Mouse (Mus musculus) embryonic facial prominence, embryonic 11.5 days (tissue): ENCODE measurements at regions not wholly inside any gene's neighbourhood (a gene's known extent, or its start where the extent isn't known, plus 50 kb on each side); places are given as distances from the start of the nearest gene placed in this dataset.

Experiments
- ATAC-seq: fragments of 200-750 bp; cut with Nextera tagmentation; replicated peaks from 2 replicates; pipeline ENCODE4 v1.8.0; 2017; ENCODE audit warnings: low read depth; ENCODE audit not compliant: insufficient number of reproducible peaks, low FRiP score, low TSS enrichment
- DNase-seq: peaks from one replicate; pipeline ENCODE4 v3.0.0-alpha.2; 2015; ENCODE audit warnings: low spot score
- H3K27ac ChIP-seq: fragments of 300-500 bp; sonication (generic); replicated peaks from 2 replicates; pipeline ENCODE4 v1.5.1; 2014; ENCODE audit warnings: mild to moderate bottlenecking, low read depth, low read length, control low read depth
- H3K27me3 ChIP-seq: fragments of 300-500 bp; sonication (generic); 2 replicates; pipeline ENCODE4 v1.6.1; 2014; ENCODE audit warnings: mild to moderate bottlenecking, low read length, moderate library complexity, mixed read lengths; ENCODE audit not compliant: control insufficient read depth, insufficient read depth
- H3K36me3 ChIP-seq: fragments of 300-500 bp; sonication (generic); replicated peaks from 2 replicates; pipeline ENCODE4 v1.6.1; 2014; ENCODE audit warnings: low read depth, mild to moderate bottlenecking, low read length, moderate library complexity, mixed read lengths; ENCODE audit not compliant: control insufficient read depth, insufficient read depth
- H3K4me1 ChIP-seq: fragments of 300-500 bp; sonication (generic); 2 replicates; pipeline ENCODE4 v1.6.1; 2014; ENCODE audit warnings: low read length, mixed read lengths; ENCODE audit not compliant: control insufficient read depth, insufficient read depth
- H3K4me2 ChIP-seq: fragments of 300-500 bp; sonication (generic); 2 replicates; pipeline ENCODE4 v1.6.1; 2014; ENCODE audit warnings: low read depth, mild to moderate bottlenecking, control low read depth, low read length, moderate library complexity
- H3K4me3 ChIP-seq: fragments of 300-500 bp; sonication (generic); 2 replicates; pipeline ENCODE4 v1.5.1; 2014; ENCODE audit warnings: low read depth, low read length, control low read depth
- H3K9ac ChIP-seq: fragments of 300-500 bp; sonication (generic); replicated peaks from 2 replicates; pipeline ENCODE4 v1.6.1; 2014; ENCODE audit warnings: mild to moderate bottlenecking, control low read depth, low read length
- H3K9me3 ChIP-seq: fragments of 300-500 bp; sonication (generic); replicated peaks from 2 replicates; pipeline ENCODE4 v1.6.1; 2016; ENCODE audit warnings: mild to moderate bottlenecking, low read length, inconsistent platforms, mixed read lengths; ENCODE audit not compliant: control insufficient read depth
- WGBS: fragments of 180-500 bp; shearing (Covaris S2); extraction: QIAGEN DNeasy Blood & Tissue Kit; methylation state at CpG from one replicate; pipeline ENCODE4 v1.1.7; 2014; 5-methylcytosine and 5-hydroxymethylcytosine counted together

GRCm38 (mm10) chr14:76641752-76642529, 85.3 kb upstream of the Serp2 start:
- ATAC-seq (no peak), DNase-seq (no peak)
- H3K4me1 ChIP-seq: no peaks in the 10 kb centered on the region
- H3K27ac ChIP-seq: no peak overlapping the region
- WGBS: 92% methylated on average over 4 of the region's 4 CpGs
- H3K27me3 ChIP-seq: no peaks in the 10 kb centered on the region
- no peak overlapping the region for H3K4me2 ChIP-seq
- no peak overlapping the region for H3K4me3 ChIP-seq
- no peaks in the 10 kb centered on the region for H3K36me3 ChIP-seq
- H3K9me3 ChIP-seq: no peaks in the 10 kb centered on the region
- H3K9ac ChIP-seq: no peak overlapping the region

- no peaks in the 10 kb centered on the region for H3K36me3 ChIP-seq
- no peaks in the 10 kb centered on the region for H3K27me3 ChIP-seq
- no peak overlapping the region for H3K9ac ChIP-seq
- H3K27ac ChIP-seq: no peak overlapping the region
- no peaks in the 10 kb centered on the region for H3K4me1 ChIP-seq
- ATAC-seq (no peak), DNase-seq (peak; percentile 8)
- 67% methylated on average over 6 of the region's 6 CpGs for WGBS
- no peak overlapping the region for H3K4me2 ChIP-seq
- H3K4me3 ChIP-seq: no peak overlapping the region
- no peaks in the 10 kb centered on the region for H3K9me3 ChIP-seq
Measured at GRCm38 (mm10) chr14:76633170-76633569, 76.5 kb upstream of the Serp2 start.

GRCm38 (mm10) chr14:76632763-76633162, 76.1 kb upstream of the Serp2 start:
- WGBS: 69% methylated on average over 6 of the region's 6 CpGs
- H3K27me3 ChIP-seq: no peaks in the 10 kb centered on the region
- H3K9ac ChIP-seq: no peak overlapping the region
- no peaks in the 10 kb centered on the region for H3K36me3 ChIP-seq
- H3K4me3 ChIP-seq: no peak overlapping the region
- H3K4me2 ChIP-seq: no peak overlapping the region
- no peaks in the 10 kb centered on the region for H3K4me1 ChIP-seq
- ATAC-seq: no peak
- H3K27ac ChIP-seq: no peak overlapping the region
- no peak for DNase-seq
- no peaks in the 10 kb centered on the region for H3K9me3 ChIP-seq

GRCm38 (mm10) chr14:76631740-76632139, 75.1 kb upstream of the Serp2 start:
- Histone ChIP-seq H3K36me3 (no peaks in the 10 kb centered on the region), H3K4me1 (no peaks in the 10 kb centered on the region), H3K4me3 (no peak overlapping the region), H3K27me3 (no peaks in the 10 kb centered on the region), H3K9ac (no peak overlapping the region), H3K27ac (no peak overlapping the region), H3K9me3 (no peaks in the 10 kb centered on the region), H3K4me2 (no peak overlapping the region)
- no peak for DNase-seq
- no peak for ATAC-seq
- 75% methylated on average over 6 of the region's 6 CpGs for WGBS

- Histone ChIP-seq H3K9ac (no peak overlapping the region), H3K27me3 (no peaks in the 10 kb centered on the region), H3K9me3 (no peaks in the 10 kb centered on the region), H3K4me3 (no peak overlapping the region), H3K36me3 (no peaks in the 10 kb centered on the region), H3K4me2 (no peak overlapping the region), H3K27ac (no peak overlapping the region), H3K4me1 (no peaks in the 10 kb centered on the region)
- WGBS: 81% methylated on average over 4 of the region's 4 CpGs
- DNase-seq (no peak), ATAC-seq (no peak)
Measured at GRCm38 (mm10) chr14:76631181-76631580, 74.5 kb upstream of the Serp2 start.

- Histone ChIP-seq H3K9ac (no peak overlapping the region), H3K4me3 (no peak overlapping the region), H3K27me3 (no peaks in the 10 kb centered on the region), H3K27ac (no peak overlapping the region), H3K4me1 (peaks cover 3% of the 10 kb centered on the region; the same call in 1 of the 2 replicates), H3K4me2 (no peak overlapping the region), H3K36me3 (no peaks in the 10 kb centered on the region), H3K9me3 (no peaks in the 10 kb centered on the region)
- DNase-seq (no peak), ATAC-seq (no peak)
- WGBS: 72% methylated on average over 11 of the region's 11 CpGs
Measured at GRCm38 (mm10) chr14:76629913-76630478, 73.3 kb upstream of the Serp2 start.

- H3K36me3 ChIP-seq: no peaks in the 10 kb centered on the region
- H3K4me2 ChIP-seq: no peak overlapping the region
- H3K4me1 ChIP-seq: peaks cover 5% of the 10 kb centered on the region
- H3K27ac ChIP-seq: no peak overlapping the region
- no peak overlapping the region for H3K4me3 ChIP-seq
- no peaks in the 10 kb centered on the region for H3K27me3 ChIP-seq
- H3K9me3 ChIP-seq: no peaks in the 10 kb centered on the region
- 81% methylated on average over 10 of the region's 10 CpGs for WGBS
- ATAC-seq: no peak
- no peak for DNase-seq
- no peak overlapping the region for H3K9ac ChIP-seq
Measured at GRCm38 (mm10) chr14:76628182-76628892, 71.6 kb upstream of the Serp2 start.
